Mouse (Mus musculus) bone marrow macrophage, adult 2 months (primary cell): Measurements from ENCODE around the gene Pde6g. TPM values are rescaled to one million over a fixed set of nuclear protein-coding genes. Genes with fewer than 3 reads are reported as not detected.

Experiments used
- H3K27ac ChIP-seq: 2 replicates; pipeline ENCODE4 v1.5.1; 2012; ENCODE audit warnings: low read depth, low read length; ENCODE audit not compliant: insufficient read depth
- H3K4me1 ChIP-seq: 2 replicates; pipeline ENCODE4 v1.6.1; 2012; ENCODE audit warnings: low read length; ENCODE audit not compliant: control insufficient read depth, insufficient read depth
- H3K4me3 ChIP-seq: 2 replicates; pipeline ENCODE4 v1.5.1; 2012; ENCODE audit warnings: mild to moderate bottlenecking, low read length, moderate library complexity; ENCODE audit not compliant: insufficient read depth
- CTCF ChIP-seq: IDR thresholded peaks from 2 replicates; pipeline ENCODE4 v1.5.1; 2012; ENCODE audit warnings: low read depth, mild to moderate bottlenecking, low read length, moderate library complexity
- POLR2A ChIP-seq: IDR thresholded peaks from 2 replicates; pipeline ENCODE4 v1.6.1; 2012; ENCODE audit warnings: mild to moderate bottlenecking, low read depth, low read length, borderline replicate concordance
- polyA plus RNA-seq: library from polyadenylated mRNA; stranded (reverse); fragments of >200 nt; gene quantifications from 2 replicates; pipeline ENCODE4 v1.2.4, GENCODE M21; 2012; ENCODE audit not compliant: missing spikeins, insufficient read depth, insufficient read length

Gene Pde6g
- polyA plus RNA-seq, 1 experiment, result 0.62 TPM

GRCm38 (mm10) chr11:120467736-120468092, 14.4 kb upstream of the Pde6g start:
- Histone ChIP-seq H3K4me1 (peaks cover 18% of the 10 kb centered on the region), H3K27ac (peak overlapping the region; percentile 18; the same call in 1 of the 2 replicates), H3K4me3 (peak overlapping the region; percentile 66)
- TF ChIP-seq POLR2A (no peak), CTCF (no peak)

GRCm38 (mm10) chr11:120467051-120467735, 13.9 kb upstream of the Pde6g start, which contains the start of gene Arl16:
Gene Arl16, minus strand, starts transcription at chr11:120467607.
- TF ChIP-seq POLR2A (no peak; the same call in 1 of the 2 replicates), CTCF (no peak)
- peak within 1 kb of the TSS; percentile 18; the same call in 1 of the 2 replicates for H3K27ac ChIP-seq
- H3K4me3 ChIP-seq, result peak within 1 kb of the TSS; percentile 91
- H3K4me1 ChIP-seq, result peaks cover 18% of the 10 kb centered on the region

GRCm38 (mm10) chr11:120465521-120465920, 12.2 kb upstream of the Pde6g start:
- TF ChIP-seq POLR2A, result no peak
- TF ChIP-seq CTCF, result no peak
- Histone ChIP-seq H3K4me1 (peaks cover 18% of the 10 kb centered on the region), H3K27ac (no peak overlapping the region), H3K4me3 (no peak overlapping the region)

GRCm38 (mm10) chr11:120464365-120464764, 11.1 kb upstream of the Pde6g start:
- H3K4me1 ChIP-seq, result peaks cover 18% of the 10 kb centered on the region
- no peak overlapping the region for H3K27ac ChIP-seq
- TF ChIP-seq POLR2A (no peak), CTCF (no peak)
- H3K4me3 ChIP-seq, result no peak overlapping the region

- H3K4me3 ChIP-seq, result no peak overlapping the region
- no peak for TF ChIP-seq POLR2A
- TF ChIP-seq CTCF, result no peak
- no peak overlapping the region for H3K27ac ChIP-seq
- H3K4me1 ChIP-seq, result peaks cover 14% of the 10 kb centered on the region
Measured at GRCm38 (mm10) chr11:120463536-120463935, 10.2 kb upstream of the Pde6g start.

GRCm38 (mm10) chr11:120458847-120459597, 5.7 kb upstream of the Pde6g start:
- H3K27ac ChIP-seq, result no peak overlapping the region

GRCm38 (mm10) chr11:120457772-120458751, 4.8 kb upstream of the Pde6g start, which contains the start of the genes Oxld1 and Ccdc137:
Gene Oxld1, minus strand, starts transcription at chr11:120458068.
Gene Ccdc137, plus strand, starts transcription at chr11:120458115.
- Histone ChIP-seq H3K27ac (peak within 1 kb of the TSS; percentile 89), H3K4me3 (peak within 1 kb of the TSS; percentile 78), H3K4me1 (peaks cover 15% of the 10 kb centered on the region)
- TF ChIP-seq POLR2A (no peak), CTCF (no peak)

More at GRCm38 (mm10) chr11:120458847-120459597, 5.7 kb upstream of the Pde6g start:
- peaks cover 9% of the 10 kb centered on the region for H3K4me1 ChIP-seq
- TF ChIP-seq CTCF, result no peak
- no peak for TF ChIP-seq POLR2A
- H3K4me3 ChIP-seq, result peak overlapping the region; percentile 78

GRCm38 (mm10) chr11:120457370-120457769, 4.1 kb upstream of the Pde6g start:
- Histone ChIP-seq H3K27ac (peak overlapping the region; percentile 89), H3K4me3 (peak overlapping the region; percentile 78), H3K4me1 (peaks cover 17% of the 10 kb centered on the region)
- no peak for TF ChIP-seq CTCF
- TF ChIP-seq POLR2A, result no peak

- Histone ChIP-seq H3K27ac (no peak overlapping the region), H3K4me1 (peaks cover 23% of the 10 kb centered on the region), H3K4me3 (no peak overlapping the region)
- TF ChIP-seq POLR2A (no peak), CTCF (no peak)
Measured at GRCm38 (mm10) chr11:120455413-120455812, 2.1 kb upstream of the Pde6g start.
